Mouse (Mus musculus) kidney, postnatal 0 days (tissue): Measurements from ENCODE around the gene Agrp. TPM values are rescaled to one million over a fixed set of nuclear protein-coding genes. Genes with fewer than 3 reads are reported as not detected.
A peak's percentile ranks its signal among the peaks of the same experiment; 100 is the strongest.

Source experiments
- ATAC-seq: fragments of 200-750 bp; cut with Nextera tagmentation; replicated peaks from 2 replicates; pipeline ENCODE4 v1.8.0; 2017; ENCODE audit warnings: low read depth, moderate number of reproducible peaks, moderate TSS enrichment, moderate library complexity; ENCODE audit not compliant: low FRiP score
- DNase-seq: peaks from one replicate; pipeline ENCODE4 v3.0.0-alpha.2; 2016; ENCODE audit warnings: low spot score
- H3K27ac ChIP-seq: fragments of 300-500 bp; sonication (generic); 2 replicates; pipeline ENCODE4 v1.5.1; 2014; ENCODE audit warnings: mild to moderate bottlenecking
- H3K27me3 ChIP-seq: fragments of 300-500 bp; sonication (generic); 2 replicates; pipeline ENCODE4 v1.6.1; 2014; ENCODE audit warnings: low read length, mixed read lengths; ENCODE audit not compliant: insufficient read depth
- H3K36me3 ChIP-seq: fragments of 300-500 bp; sonication (generic); 2 replicates; pipeline ENCODE4 v1.6.1; 2014; ENCODE audit warnings: low read length, mixed read lengths; ENCODE audit not compliant: insufficient read depth
- H3K4me1 ChIP-seq: fragments of 300-500 bp; sonication (generic); replicated peaks from 2 replicates; pipeline ENCODE4 v1.6.1; 2014; ENCODE audit warnings: antibody characterized with exemption, low read length, mixed read lengths; ENCODE audit not compliant: insufficient read depth
- H3K4me2 ChIP-seq: fragments of 300-500 bp; sonication (generic); 2 replicates; pipeline ENCODE4 v1.6.1; 2014; ENCODE audit warnings: mild to moderate bottlenecking, low read length, moderate library complexity, mixed read lengths
- H3K4me3 ChIP-seq: fragments of 300-500 bp; sonication (generic); replicated peaks from 2 replicates; pipeline ENCODE4 v1.5.1; 2014; ENCODE audit warnings: low read depth, low read length
- H3K9ac ChIP-seq: fragments of 300-500 bp; sonication (generic); 2 replicates; pipeline ENCODE4 v1.6.1; 2014; ENCODE audit warnings: low read depth, low read length
- H3K9me3 ChIP-seq: fragments of 300-500 bp; sonication (generic); replicated peaks from 2 replicates; pipeline ENCODE4 v1.6.1; 2016; ENCODE audit warnings: low read length, inconsistent platforms, mixed read lengths
- CTCF ChIP-seq: IDR thresholded peaks from 2 replicates; pipeline ENCODE4 v1.5.1; 2016; ENCODE audit warnings: antibody characterized with exemption, low read depth, mild to moderate bottlenecking, moderate library complexity
- WGBS: fragments of 180-500 bp; shearing (Covaris S2); extraction: QIAGEN DNeasy Blood & Tissue Kit; methylation state at CpG from one replicate; pipeline ENCODE4 v1.1.7; 2014; 5-methylcytosine and 5-hydroxymethylcytosine counted together
- microRNA counts: library from miRNA; unstranded; fragments of <30 nt; microRNA quantifications from one replicate; lab custom pipeline; 2015
- microRNA-seq: library from miRNA; unstranded; fragments of <30 nt; microRNA quantifications from one replicate; pipeline ENCODE4, GENCODE M21; 2016
- polyA plus RNA-seq: library from polyadenylated mRNA; unstranded; fragments of >200 nt; fragmentation: Nextera tagmentation; extraction: Ambion mirVana; gene quantifications from 2 replicates; pipeline ENCODE4 v1.2.1, GENCODE M21; 2015

Agrp gene
- polyA plus RNA-seq, 1 experiment from 2014 or later = 0.61 TPM

GRCm38 (mm10) chr8:105517346-105517745, 119.8 kb downstream of the Agrp start:
- Histone ChIP-seq H3K4me1 (peaks cover 32% of the 10 kb centered on the region; the same call in 1 of the 2 replicates), H3K27me3 (no peaks in the 10 kb centered on the region), H3K4me3 (no peak overlapping the region), H3K4me2 (peak overlapping the region; percentile 8), H3K9ac (no peak overlapping the region), H3K36me3 (0 out of 2 replicates have a peak, but pooled peaks cover 3% of the 10 kb centered on the region), H3K27ac (no peak overlapping the region), H3K9me3 (no peaks in the 10 kb centered on the region)
- WGBS = 32% methylated on average over 8 of the region's 8 CpGs
- DNase-seq = peak; percentile 65
- TF ChIP-seq CTCF = no peak
- ATAC-seq = no peak

MicroRNAs within 50 kb of the gene (microRNA counts, 519-probe panel; counts per million panel counts)
- microRNA mmu-miR-1966 (lab: Ali Mortazavi, UCI) = 330 counts per million, percentile 68 among the panel's probes with 10 or more counts

Small RNA genes lying within 50 kb of the gene (microRNA-seq; reads per million reads assigned to microRNA genes)
- not detected for gene Mir1966

Other genes with a start within 250 kb of the Agrp start
- 0.05 TPM in 1 of 2 replicates, not detected in the other for gene Kctd19, start 223.9 kb downstream of the Agrp start, polyA plus RNA-seq
- gene Lrrc36, start 223.8 kb downstream of the Agrp start, polyA plus RNA-seq = 0.15 and 0.34 TPM in 2 replicates
- 15.6 and 19.4 TPM in 2 replicates for gene Tppp3, start 165.9 kb downstream of the Agrp start, polyA plus RNA-seq
- 28.0 and 30.5 TPM in 2 replicates for gene Zdhhc1, start 140.5 kb downstream of the Agrp start, polyA plus RNA-seq
- gene Hsd11b2, start 118.6 kb downstream of the Agrp start, polyA plus RNA-seq = 42.4 and 44.8 TPM in 2 replicates
- gene Atp6v0d1, start 71.3 kb downstream of the Agrp start, polyA plus RNA-seq = 112 and 122 TPM in 2 replicates
- gene Ripor1, start 32.1 kb downstream of the Agrp start, polyA plus RNA-seq = 40.9 and 44.4 TPM in 2 replicates
- 85.5 and 89.4 TPM in 2 replicates for gene Ctcf, start 825 bp downstream of the Agrp start, polyA plus RNA-seq
- gene Carmil2, start 48.9 kb upstream of the Agrp start, polyA plus RNA-seq = 0.28 and 0.45 TPM in 2 replicates
- gene Acd, start 63.7 kb upstream of the Agrp start, polyA plus RNA-seq = 51.2 and 53.4 TPM in 2 replicates
- gene Pard6a, start 63.8 kb upstream of the Agrp start, polyA plus RNA-seq = 18.7 and 19.6 TPM in 2 replicates
- 0.11 TPM in 1 of 2 replicates, not detected in the other for gene 4933405L10Rik, start 70.3 kb upstream of the Agrp start, polyA plus RNA-seq
- gene Enkd1, start 70.8 kb upstream of the Agrp start, polyA plus RNA-seq = 14.6 and 17.8 TPM in 2 replicates
- 19.2 and 21.0 TPM in 2 replicates for gene Gfod2, start 121.3 kb upstream of the Agrp start, polyA plus RNA-seq
- 7.0 and 8.9 TPM in 2 replicates for gene Ranbp10, start 190.0 kb upstream of the Agrp start, polyA plus RNA-seq
- gene Tsnaxip1, start 190.3 kb upstream of the Agrp start, polyA plus RNA-seq = 0.05 TPM in 1 of 2 replicates, not detected in the other
- gene Cenpt, start 215.9 kb upstream of the Agrp start, polyA plus RNA-seq = 23.4 and 24.9 TPM in 2 replicates
- 56.0 and 60.8 TPM in 2 replicates for gene Thap11, start 217.7 kb upstream of the Agrp start, polyA plus RNA-seq
- 188 and 192 TPM in 2 replicates for gene Nutf2, start 223.2 kb upstream of the Agrp start, polyA plus RNA-seq
- 27.6 and 30.1 TPM in 2 replicates for gene Edc4, start 243.5 kb upstream of the Agrp start, polyA plus RNA-seq